Mouse (Mus musculus): ENCODE results near the gene Msi1. TPM values are rescaled to one million over a fixed set of nuclear protein-coding genes. Genes with fewer than 3 reads are reported as not detected.

Msi1 gene
- polyA plus RNA-seq, 1 experiment from 2014 or later, result 12.1 TPM

DNA sequence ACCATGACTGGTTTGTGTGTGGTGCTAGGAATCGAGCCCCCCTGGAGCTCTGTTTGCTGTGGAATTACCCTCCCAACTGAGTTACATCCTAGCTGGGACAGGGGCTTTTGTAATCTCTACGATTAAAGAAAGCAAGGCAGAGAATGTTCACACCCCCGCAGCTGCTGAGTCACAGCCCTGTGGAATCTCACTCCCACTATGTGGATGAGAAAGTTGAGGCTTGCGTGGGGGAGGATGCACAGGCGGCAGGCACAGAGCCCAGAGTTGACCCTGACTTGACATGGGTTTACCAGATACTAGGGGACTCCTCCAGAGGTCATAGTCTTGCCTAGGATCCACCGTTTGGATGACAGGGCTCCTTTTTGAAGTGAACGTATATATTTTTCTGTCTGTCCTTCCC is 67.6 kb downstream of the Msi1 start:
- no peak for ATAC-seq (ENCODE audit: low FRiP score, low TSS enrichment)
- Histone ChIP-seq H3K4me3 (ENCODE audit: low read length) (no peak overlapping the region), H3K9ac (replicated peaks; ENCODE audit: low read length) (no peak overlapping the region), H3K27ac (ENCODE audit: low read length) (no peak overlapping the region), H3K4me1 (ENCODE audit: insufficient read depth, low read length) (peaks cover 9% of the 10 kb centered on the region), H3K4me2 (replicated peaks; ENCODE audit: low read depth, low read length) (no peak overlapping the region), H3K36me3 (ENCODE audit: insufficient read depth, low read length) (no peaks in the 10 kb centered on the region), H3K9me3 (ENCODE audit: low read length) (no peaks in the 10 kb centered on the region), H3K27me3 (ENCODE audit: insufficient read depth, low read length) (no peaks in the 10 kb centered on the region)
- WGBS, result 65% methylated on average over 7 of the region's 7 CpGs

DNA sequence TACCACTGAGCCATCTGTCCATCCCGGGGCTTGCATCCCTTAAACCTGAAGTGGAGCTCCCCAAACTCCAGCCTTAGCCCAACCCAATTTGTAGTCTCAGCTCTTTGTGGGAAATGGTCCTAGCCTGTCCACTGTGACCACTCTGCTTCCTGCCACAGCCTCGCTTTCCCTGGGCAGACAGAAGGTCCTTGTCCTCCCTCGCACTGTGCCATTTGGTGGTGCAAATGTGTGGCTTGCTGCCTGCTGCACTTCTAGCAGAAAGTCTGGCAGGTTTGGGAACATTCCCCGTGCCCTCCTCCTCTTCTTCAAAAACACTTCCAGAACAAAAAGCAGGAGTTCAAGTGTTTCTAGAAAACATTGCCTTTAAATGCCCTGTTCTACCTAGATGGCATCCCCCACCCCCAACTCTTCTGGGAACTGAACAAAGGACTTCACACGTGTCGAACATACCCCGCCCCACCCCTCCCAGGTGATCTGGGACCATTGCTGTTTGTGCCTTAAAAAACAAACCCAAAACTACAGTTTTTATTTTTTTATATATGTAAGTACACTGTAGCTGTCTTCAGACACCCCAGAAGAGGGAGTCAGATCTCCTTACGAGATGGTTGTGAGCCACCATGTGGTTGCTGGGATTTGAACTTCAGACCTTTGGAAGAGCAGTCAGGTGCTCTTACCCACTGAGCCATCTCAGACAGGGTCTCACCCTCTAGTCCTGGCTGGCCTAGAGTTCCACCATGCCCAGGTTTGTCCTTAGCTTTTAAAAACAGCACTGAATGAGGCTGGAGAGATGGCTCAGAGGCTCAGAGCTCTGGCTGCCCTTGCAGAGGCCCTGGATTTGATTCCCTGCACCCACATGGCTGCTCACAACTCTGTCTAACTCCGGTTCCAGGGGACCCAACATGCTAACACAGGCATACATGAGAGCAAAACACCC is 69.2 kb downstream of the Msi1 start:
- Histone ChIP-seq H3K4me3 (ENCODE audit: low read length) (no peak overlapping the region), H3K36me3 (ENCODE audit: insufficient read depth, low read length) (no peaks in the 10 kb centered on the region), H3K4me2 (replicated peaks; ENCODE audit: low read depth, low read length) (no peak overlapping the region), H3K27me3 (ENCODE audit: insufficient read depth, low read length) (no peaks in the 10 kb centered on the region), H3K9ac (replicated peaks; ENCODE audit: low read length) (no peak overlapping the region), H3K4me1 (ENCODE audit: insufficient read depth, low read length) (peaks cover 6% of the 10 kb centered on the region; the same call in 1 of the 2 replicates), H3K9me3 (ENCODE audit: low read length) (no peaks in the 10 kb centered on the region), H3K27ac (ENCODE audit: low read length) (no peak overlapping the region)
- no peak for ATAC-seq (ENCODE audit: low FRiP score, low TSS enrichment)
- 43% methylated on average over 9 of the region's 9 CpGs for WGBS

DNA sequence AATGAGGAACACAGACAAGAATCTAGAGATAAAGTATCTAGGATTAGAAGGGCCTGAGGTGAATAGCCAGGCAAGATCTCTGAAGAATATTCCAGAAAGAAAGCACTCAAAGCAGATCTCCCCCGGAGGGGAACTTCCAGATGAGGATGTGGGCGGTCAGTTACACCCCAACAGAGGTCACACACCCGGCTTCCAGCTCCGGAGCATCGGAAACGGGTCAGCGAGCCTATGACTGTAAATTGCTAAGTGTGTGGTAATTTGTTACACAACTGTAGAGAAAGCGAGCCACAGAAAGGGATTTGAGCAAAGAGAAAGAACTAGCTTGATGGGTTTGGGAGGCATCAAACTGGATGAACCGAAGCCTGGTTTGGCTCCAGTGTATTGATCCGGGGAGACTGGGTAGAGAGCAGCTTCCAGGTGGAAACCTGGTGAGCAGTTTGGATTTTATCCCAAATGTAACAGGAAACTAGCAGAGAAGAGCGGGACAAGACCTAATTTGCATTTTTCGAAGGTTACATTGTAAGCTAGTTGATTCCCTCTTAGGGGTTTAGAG is 71.1 kb downstream of the Msi1 start:
- Histone ChIP-seq H3K4me1 (ENCODE audit: insufficient read depth, low read length) (peaks cover 6% of the 10 kb centered on the region; the same call in 1 of the 2 replicates), H3K4me2 (replicated peaks; ENCODE audit: low read depth, low read length) (no peak overlapping the region), H3K9me3 (ENCODE audit: low read length) (no peaks in the 10 kb centered on the region), H3K27me3 (ENCODE audit: insufficient read depth, low read length) (no peaks in the 10 kb centered on the region), H3K27ac (ENCODE audit: low read length) (no peak overlapping the region), H3K9ac (replicated peaks; ENCODE audit: low read length) (no peak overlapping the region), H3K36me3 (ENCODE audit: insufficient read depth, low read length) (no peaks in the 10 kb centered on the region), H3K4me3 (ENCODE audit: low read length) (no peak overlapping the region)
- WGBS, result 40% methylated on average over 12 of the region's 12 CpGs
- ATAC-seq (ENCODE audit: low FRiP score, low TSS enrichment), result no peak

DNA sequence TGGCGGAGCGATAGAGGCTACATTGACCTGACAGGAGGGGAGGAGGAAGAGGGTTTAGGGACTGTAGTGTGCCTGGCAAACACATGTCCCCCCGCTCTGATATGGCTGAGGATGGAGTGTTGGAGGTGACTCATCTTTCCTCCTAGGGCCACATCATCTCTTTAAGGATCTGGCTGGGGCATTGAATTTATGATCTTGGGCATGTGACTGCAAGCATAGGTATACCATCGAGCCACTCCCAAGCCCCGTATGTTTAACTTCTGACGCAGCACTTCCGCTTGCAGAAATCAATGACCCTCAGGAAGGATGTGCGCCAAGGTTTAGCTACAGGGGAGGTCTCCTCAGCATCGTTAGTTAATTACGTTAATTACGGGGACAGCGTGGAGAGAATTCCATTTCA is 73.6 kb downstream of the Msi1 start:
- Histone ChIP-seq H3K27ac (ENCODE audit: low read length) (no peak overlapping the region), H3K9me3 (ENCODE audit: low read length) (no peaks in the 10 kb centered on the region), H3K36me3 (ENCODE audit: insufficient read depth, low read length) (no peaks in the 10 kb centered on the region), H3K9ac (replicated peaks; ENCODE audit: low read length) (no peak overlapping the region), H3K4me1 (ENCODE audit: insufficient read depth, low read length) (peaks cover 16% of the 10 kb centered on the region), H3K4me3 (ENCODE audit: low read length) (no peak overlapping the region), H3K4me2 (replicated peaks; ENCODE audit: low read depth, low read length) (no peak overlapping the region), H3K27me3 (ENCODE audit: insufficient read depth, low read length) (no peaks in the 10 kb centered on the region)
- WGBS, result 55% methylated on average over 12 of the region's 12 CpGs
- no peak for ATAC-seq (ENCODE audit: low FRiP score, low TSS enrichment)

Other genes starting within 250 kb of the Msi1 start
- 1.3 TPM in 2 replicates for gene Cabp1, start 235.2 kb upstream of the Msi1 start, polyA plus RNA-seq (2015; fragmentation: Nextera tagmentation; extraction: Ambion mirVana)
- gene Pop5, start 193.8 kb upstream of the Msi1 start, polyA plus RNA-seq (2015; fragmentation: Nextera tagmentation; extraction: Ambion mirVana), result 129 and 135 TPM in 2 replicates
- 122 and 134 TPM in 2 replicates for gene Rnf10, start 156.7 kb upstream of the Msi1 start, polyA plus RNA-seq (2015; fragmentation: Nextera tagmentation; extraction: Ambion mirVana)
- gene Coq5, start 149.9 kb upstream of the Msi1 start, polyA plus RNA-seq (2015; fragmentation: Nextera tagmentation; extraction: Ambion mirVana), result 54.3 and 55.8 TPM in 2 replicates
- gene Dynll1, start 128.6 kb upstream of the Msi1 start, polyA plus RNA-seq (2015; fragmentation: Nextera tagmentation; extraction: Ambion mirVana), result 1,559 and 1,634 TPM in 2 replicates
- 208 and 258 TPM in 2 replicates for gene Srsf9, start 102.4 kb upstream of the Msi1 start, polyA plus RNA-seq (2015; fragmentation: Nextera tagmentation; extraction: Ambion mirVana)
- gene Gatc, start 88.4 kb upstream of the Msi1 start, polyA plus RNA-seq (2015; fragmentation: Nextera tagmentation; extraction: Ambion mirVana), result 25.2 and 32.0 TPM in 2 replicates
- gene Triap1, start 88.4 kb upstream of the Msi1 start, polyA plus RNA-seq (2015; fragmentation: Nextera tagmentation; extraction: Ambion mirVana), result 56.3 and 58.5 TPM in 2 replicates
- 1,046 and 1,071 TPM in 2 replicates for gene Cox6a1, start 80.6 kb upstream of the Msi1 start, polyA plus RNA-seq (2015; fragmentation: Nextera tagmentation; extraction: Ambion mirVana)
- gene Pla2g1b, start 36.7 kb downstream of the Msi1 start, polyA plus RNA-seq (2015; fragmentation: Nextera tagmentation; extraction: Ambion mirVana), result 0.94 and 2.1 TPM in 2 replicates
- 27.3 and 27.5 TPM in 2 replicates for gene Sirt4, start 55.1 kb downstream of the Msi1 start, polyA plus RNA-seq (2015; fragmentation: Nextera tagmentation; extraction: Ambion mirVana)
- gene Pxn, start 77.1 kb downstream of the Msi1 start, polyA plus RNA-seq (2015; fragmentation: Nextera tagmentation; extraction: Ambion mirVana), result 60.5 and 67.2 TPM in 2 replicates
- gene Rplp0, start 129.9 kb downstream of the Msi1 start, polyA plus RNA-seq (2015; fragmentation: Nextera tagmentation; extraction: Ambion mirVana), result 1,527 and 1,553 TPM in 2 replicates
- gene Gcn1l1, start 135.7 kb downstream of the Msi1 start, polyA plus RNA-seq (2015; fragmentation: Nextera tagmentation; extraction: Ambion mirVana), result 44.3 and 48.8 TPM in 2 replicates
- gene Rab35, start 202.3 kb downstream of the Msi1 start, polyA plus RNA-seq (2015; fragmentation: Nextera tagmentation; extraction: Ambion mirVana), result 5.8 and 10.7 TPM in 2 replicates